Mouse (Mus musculus) MEL (cell line): ENCODE data around the gene Pde10a. TPM values are rescaled to one million over a fixed set of nuclear protein-coding genes. Genes with fewer than 3 reads are reported as not detected.

Experiments
- DNase-seq: peaks from one replicate; pipeline ENCODE4 v3.0.0; 2011; ENCODE audit warnings: low read depth, low spot score
- H3K27ac ChIP-seq: 2 replicates; pipeline ENCODE4 v1.5.1; 2012; ENCODE audit warnings: low read depth, mild to moderate bottlenecking, control low read depth, low read length, moderate library complexity; ENCODE audit not compliant: control insufficient read depth
- H3K27me3 ChIP-seq, 2 experiments: fragments of 150-350 bp in 1 of 2; sonication (generic) in 1 of 2; 2 replicates each; pipeline ENCODE4 v1.6.1; 2012; ENCODE audit warnings: low read length in 2 of 2, mild to moderate bottlenecking in 2 of 2, improper control_type of control experiment in 1 of 2, moderate library complexity in 1 of 2; ENCODE audit not compliant: insufficient read depth in 2 of 2, control insufficient read depth in 1 of 2
- H3K36me3 ChIP-seq, 2 experiments: 2 replicates each; pipeline ENCODE4 v1.6.1; 2012 to 2014; ENCODE audit warnings: low read length in 2 of 2, improper control_type of control experiment in 1 of 2, inconsistent platforms in 1 of 2, mild to moderate bottlenecking in 1 of 2; ENCODE audit not compliant: insufficient read depth in 2 of 2, control insufficient read depth in 1 of 2
- H3K4me1 ChIP-seq, 2 experiments: fragments of 150-350 bp in 1 of 2; sonication (generic) in 1 of 2; 2 replicates each; pipeline ENCODE4 v1.6.1; 2012; ENCODE audit warnings: low read length in 2 of 2, improper control_type of control experiment in 1 of 2, mild to moderate bottlenecking in 1 of 2; ENCODE audit not compliant: insufficient read depth in 2 of 2, control insufficient read depth in 1 of 2
- H3K4me3 ChIP-seq, 2 experiments: fragments of 150-350 bp in 1 of 2; sonication (generic) in 1 of 2; 2 replicates each; pipeline ENCODE4 v1.5.1; 2012; ENCODE audit warnings: low read depth in 2 of 2, low read length in 2 of 2, mild to moderate bottlenecking in 2 of 2, moderate library complexity in 2 of 2, control low read depth in 1 of 2, improper control_type of control experiment in 1 of 2; ENCODE audit not compliant: control insufficient read depth in 1 of 2, insufficient read depth in 1 of 2
- H3K79me2 ChIP-seq: 2 replicates; pipeline ENCODE4 v1.6.1; 2012; ENCODE audit warnings: mild to moderate bottlenecking, low read length, moderate library complexity; ENCODE audit not compliant: control insufficient read depth, poor library complexity, insufficient read depth
- H3K9ac ChIP-seq: 2 replicates; pipeline ENCODE4 v1.6.1; 2012; ENCODE audit warnings: low read depth, mild to moderate bottlenecking, control low read depth, low read length, moderate library complexity; ENCODE audit not compliant: control insufficient read depth, poor library complexity, severe bottlenecking
- H3K9me3 ChIP-seq: fragments of 150-350 bp; sonication (generic); replicated peaks from 2 replicates; pipeline ENCODE4 v1.6.1; 2012; ENCODE audit warnings: mild to moderate bottlenecking, low read length, improper control_type of control experiment, moderate library complexity; ENCODE audit not compliant: insufficient read depth
- CHD1 ChIP-seq: IDR thresholded peaks from 2 replicates; pipeline ENCODE4 v1.6.1; 2012; ENCODE audit warnings: low read depth, mild to moderate bottlenecking, inconsistent platforms, low read length, improper control_type of control experiment
- CTCF ChIP-seq, 3 experiments: IDR thresholded peaks in 2 of 3; conservative IDR thresholded peaks in 1 of 3; 2 replicates each; pipeline ENCODE4 v1.5.1; 2011 to 2012; ENCODE audit warnings: low read length in 3 of 3, low read depth in 2 of 3, mild to moderate bottlenecking in 2 of 3, improper control_type of control experiment in 1 of 3, inconsistent platforms in 1 of 3, mixed read lengths in 1 of 3, moderate library complexity in 1 of 3; ENCODE audit not compliant: control insufficient read depth in 1 of 3, insufficient read depth in 1 of 3, poor library complexity in 1 of 3, severe bottlenecking in 1 of 3
- E2F4 ChIP-seq: IDR thresholded peaks from 2 replicates; pipeline ENCODE4 v1.6.1; 2011; ENCODE audit warnings: low read depth, low read length, improper control_type of control experiment, borderline replicate concordance
- ELF1 ChIP-seq: IDR thresholded peaks from 2 replicates; pipeline ENCODE4 v1.6.1; 2014; ENCODE audit warnings: low read depth, mild to moderate bottlenecking, inconsistent platforms, low read length, improper control_type of control experiment, moderate library complexity
- GATA1 ChIP-seq: IDR thresholded peaks from 2 replicates; pipeline ENCODE4 v1.6.1; 2011; ENCODE audit warnings: low read depth, low read length, improper control_type of control experiment
- JUND ChIP-seq: IDR thresholded peaks from 2 replicates; pipeline ENCODE4 v1.6.1; 2011; ENCODE audit warnings: low read depth, mild to moderate bottlenecking, improper control_type of control experiment, low read length
- MAX ChIP-seq: IDR thresholded peaks from 2 replicates; pipeline ENCODE4 v1.6.1; 2011; ENCODE audit warnings: low read length, improper control_type of control experiment
- MYB ChIP-seq: IDR thresholded peaks from 2 replicates; pipeline ENCODE4 v1.6.1; 2011; ENCODE audit warnings: mild to moderate bottlenecking, low read depth, low read length, improper control_type of control experiment
- MYC ChIP-seq: IDR thresholded peaks from 2 replicates; pipeline ENCODE4 v1.6.1; 2011; ENCODE audit warnings: low read depth, mild to moderate bottlenecking, low read length, improper control_type of control experiment, moderate library complexity
- NRF1 ChIP-seq: IDR thresholded peaks from 2 replicates; pipeline ENCODE4 v1.6.1; 2014; ENCODE audit warnings: low read depth, mild to moderate bottlenecking, inconsistent platforms, low read length, improper control_type of control experiment, moderate library complexity; ENCODE audit not compliant: poor library complexity, insufficient read depth, severe bottlenecking
- POLR2A ChIP-seq, 2 experiments: IDR thresholded peaks; 2 replicates each; pipeline ENCODE4 v1.6.1; 2011 to 2012; ENCODE audit warnings: low read length in 2 of 2, mild to moderate bottlenecking in 2 of 2, control low read depth in 1 of 2, improper control_type of control experiment in 1 of 2, low read depth in 1 of 2, moderate library complexity in 1 of 2; ENCODE audit not compliant: control insufficient read depth in 1 of 2, insufficient read depth in 1 of 2, poor library complexity in 1 of 2
- POLR2AphosphoS2 ChIP-seq: IDR thresholded peaks from 2 replicates; pipeline ENCODE4 v1.6.1; 2011; ENCODE audit warnings: low read length, improper control_type of control experiment
- RCOR1 ChIP-seq: IDR thresholded peaks from 2 replicates; pipeline ENCODE4 v1.6.1; 2012; ENCODE audit warnings: low read depth, mild to moderate bottlenecking, inconsistent platforms, low read length, improper control_type of control experiment
- TAL1 ChIP-seq: IDR thresholded peaks from 2 replicates; pipeline ENCODE4 v1.6.1; 2012; ENCODE audit warnings: mild to moderate bottlenecking, inconsistent platforms, low read length, moderate library complexity, mixed read lengths
- TBP ChIP-seq: IDR thresholded peaks from 2 replicates; pipeline ENCODE4 v1.8.0; 2011; ENCODE audit warnings: low read depth, low read length, improper control_type of control experiment
- TCF12 ChIP-seq: IDR thresholded peaks from 2 replicates; pipeline ENCODE4 v1.6.1; 2014; ENCODE audit warnings: low read depth, mild to moderate bottlenecking, inconsistent platforms, low read length, improper control_type of control experiment, moderate library complexity
- UBTF ChIP-seq: IDR thresholded peaks from 2 replicates; pipeline ENCODE4 v1.6.1; 2012; ENCODE audit warnings: low read depth, mild to moderate bottlenecking, inconsistent platforms, low read length, improper control_type of control experiment, moderate library complexity, borderline replicate concordance; ENCODE audit not compliant: insufficient read depth
- ZC3H11A ChIP-seq: IDR thresholded peaks from 2 replicates; pipeline ENCODE4 v1.6.1; 2012; ENCODE audit warnings: low read depth, mild to moderate bottlenecking, inconsistent platforms, low read length, improper control_type of control experiment
- ZKSCAN1 ChIP-seq: IDR thresholded peaks from 2 replicates; pipeline ENCODE4 v1.6.1; 2012; ENCODE audit warnings: low read depth, mild to moderate bottlenecking, inconsistent platforms, low read length, improper control_type of control experiment, moderate library complexity
- ZMIZ1 ChIP-seq: IDR thresholded peaks from 2 replicates; pipeline ENCODE4 v1.6.1; 2012; ENCODE audit warnings: low read depth, mild to moderate bottlenecking, inconsistent platforms, low read length, improper control_type of control experiment, moderate library complexity
- ZNF384 ChIP-seq: IDR thresholded peaks from 2 replicates; pipeline ENCODE4 v1.6.1; 2012; ENCODE audit warnings: low read depth, mild to moderate bottlenecking, inconsistent platforms, low read length, improper control_type of control experiment
- polyA plus RNA-seq, 2 experiments: library from polyadenylated mRNA; stranded (reverse) in 1 of 2; unstranded in 1 of 2; fragments of >175 nt in 1 of 2; fragments of >200 nt in 1 of 2; gene quantifications; 2 replicates each; pipeline versions ENCODE4 v1.2.1 to v1.2.4; 2012; ENCODE audit warnings: low replicate concordance in 2 of 2, low read depth in 1 of 2; ENCODE audit not compliant: insufficient read length in 2 of 2, insufficient read depth in 1 of 2, missing spikeins in 1 of 2
- total RNA-seq: library from RNA; depleted of rRNA; stranded (reverse); fragments of 300-350 nt; gene quantifications from 2 replicates; pipeline ENCODE4 v1.2.3, GENCODE M21; 2012

Gene Pde10a
- total and polyA plus RNA-seq, 3 experiments, result 3.1 to 6.9 TPM; not detected in 1

DNA sequence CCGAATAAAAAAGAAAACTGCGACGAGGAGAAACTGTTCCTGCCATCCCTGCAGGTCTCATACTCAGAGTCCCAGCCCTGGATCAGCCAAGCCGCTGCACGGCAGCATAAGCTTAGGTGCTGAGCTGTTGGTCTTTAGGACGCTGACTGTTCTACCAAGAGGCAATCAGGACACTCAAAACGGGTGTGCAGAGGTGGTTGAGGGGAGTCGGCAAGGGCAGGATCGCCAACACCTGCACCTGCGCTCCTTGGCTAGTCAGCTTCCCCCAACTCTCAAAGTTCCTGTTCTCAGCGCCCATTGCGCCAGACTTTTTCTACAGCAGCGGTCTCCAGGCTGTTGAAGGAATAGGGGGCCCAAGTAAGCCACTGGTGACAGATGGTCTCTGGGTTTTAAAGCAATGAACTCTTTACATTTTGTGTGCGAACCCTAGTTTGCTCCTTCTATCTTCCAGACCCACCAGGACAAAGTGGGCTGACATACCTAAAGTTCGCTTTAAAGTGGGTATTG lies 274.8 kb downstream of the Pde10a start:
- Histone ChIP-seq H3K4me1 (peaks cover 2 to 8% of the 10 kb centered on the region in 2 experiments), H3K36me3 (peaks cover 0 to 5% of the 10 kb centered on the region in 2 experiments; a peak in 2 of 4 replicates), H3K79me2 (no peaks in the 10 kb centered on the region), H3K9ac (no peak overlapping the region), H3K9me3 (no peaks in the 10 kb centered on the region), H3K4me3 (no peak overlapping the region), H3K27ac (no peak overlapping the region), H3K27me3 (no peaks in the 10 kb centered on the region)
- DNase-seq, result no peak
- TF ChIP-seq POLR2AphosphoS2, result no peak
- no peak for TF ChIP-seq CHD1
- no peak for TF ChIP-seq MYB
- no peak for TF ChIP-seq ELF1
- TF ChIP-seq NRF1, result no peak
- TF ChIP-seq JUND, result no peak
- no peak for TF ChIP-seq MYC
- TF ChIP-seq ZNF384, result no peak
- TF ChIP-seq GATA1, result no peak

DNA sequence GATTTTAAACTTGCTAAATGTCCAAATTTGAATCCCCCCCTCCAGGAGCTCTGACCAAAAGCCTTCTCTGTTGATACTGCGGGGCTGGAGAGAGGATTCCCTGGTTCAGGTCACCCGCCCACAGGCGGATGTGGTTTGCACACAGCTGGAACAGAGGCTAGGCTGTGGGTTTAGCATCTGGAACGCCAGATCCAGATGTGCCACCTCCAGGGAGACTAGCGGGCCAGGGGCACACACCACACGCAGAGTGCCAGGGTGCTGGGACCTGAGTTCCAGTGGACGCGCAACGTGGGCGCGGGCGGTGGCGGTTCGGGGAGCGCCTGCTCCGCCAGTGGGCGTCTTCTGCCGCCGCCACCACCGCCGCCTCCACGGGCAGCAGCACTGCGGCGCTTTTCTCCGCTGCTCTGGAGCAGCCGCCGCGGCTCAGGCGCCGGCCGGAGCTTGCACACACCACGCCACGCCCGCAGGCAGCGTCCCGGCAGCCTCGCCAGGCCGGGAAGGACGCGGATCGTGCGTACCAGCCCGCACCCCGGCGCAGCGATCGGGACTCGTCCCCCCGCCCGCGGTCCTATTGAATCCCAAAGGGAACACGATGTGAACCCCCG lies 275.4 kb downstream of the Pde10a start:
- TF ChIP-seq CHD1, result no peak
- no peak for TF ChIP-seq TCF12
- TF ChIP-seq ZMIZ1, result no peak
- no peak for TF ChIP-seq TBP
- no peak for TF ChIP-seq E2F4
- no peak for TF ChIP-seq ZC3H11A
- no peak for TF ChIP-seq ZNF384
- no peak for TF ChIP-seq MAX
- TF ChIP-seq TAL1, result no peak
- TF ChIP-seq JUND, result no peak
- TF ChIP-seq UBTF, result no peak
- no peak for TF ChIP-seq RCOR1
- no peak for TF ChIP-seq ZKSCAN1
- no peak for TF ChIP-seq POLR2A (IDR thresholded peaks at IDR 0.05; ENCODE audit: control insufficient read depth in 1 of 2, insufficient read depth in 1 of 2, low read depth in 1 of 2, low read length in 2 of 2, poor library complexity in 1 of 2)
- TF ChIP-seq CTCF (IDR thresholded peaks at IDR 0.05 in 2 of 3, conservative IDR thresholded peaks at IDR 0.05 in 1 of 3; ENCODE audit: control insufficient read depth in 1 of 3, insufficient read depth in 1 of 3, low read depth in 2 of 3, low read length in 3 of 3, poor library complexity in 1 of 3, severe bottlenecking in 1 of 3), result no peak
- H3K79me2 ChIP-seq, result no peaks in the 10 kb centered on the region
- H3K27ac ChIP-seq, result no peak overlapping the region
- H3K4me1 ChIP-seq, result peaks cover 2 to 8% of the 10 kb centered on the region in 2 experiments
- no peak overlapping the region for H3K4me3 ChIP-seq
- no peak overlapping the region for H3K9ac ChIP-seq
- DNase-seq, result no peak
- H3K36me3 ChIP-seq, result peaks cover 0 to 5% of the 10 kb centered on the region in 2 experiments; a peak in 2 of 4 replicates
- H3K9me3 ChIP-seq, result no peaks in the 10 kb centered on the region
- H3K27me3 ChIP-seq, result no peaks in the 10 kb centered on the region
